Mouse (Mus musculus): ENCODE measurements at regions not wholly inside any gene's neighbourhood (a gene's known extent, or its start where the extent isn't known, plus 50 kb on each side); places are given as distances from the start of the nearest gene placed in this dataset.

DNA sequence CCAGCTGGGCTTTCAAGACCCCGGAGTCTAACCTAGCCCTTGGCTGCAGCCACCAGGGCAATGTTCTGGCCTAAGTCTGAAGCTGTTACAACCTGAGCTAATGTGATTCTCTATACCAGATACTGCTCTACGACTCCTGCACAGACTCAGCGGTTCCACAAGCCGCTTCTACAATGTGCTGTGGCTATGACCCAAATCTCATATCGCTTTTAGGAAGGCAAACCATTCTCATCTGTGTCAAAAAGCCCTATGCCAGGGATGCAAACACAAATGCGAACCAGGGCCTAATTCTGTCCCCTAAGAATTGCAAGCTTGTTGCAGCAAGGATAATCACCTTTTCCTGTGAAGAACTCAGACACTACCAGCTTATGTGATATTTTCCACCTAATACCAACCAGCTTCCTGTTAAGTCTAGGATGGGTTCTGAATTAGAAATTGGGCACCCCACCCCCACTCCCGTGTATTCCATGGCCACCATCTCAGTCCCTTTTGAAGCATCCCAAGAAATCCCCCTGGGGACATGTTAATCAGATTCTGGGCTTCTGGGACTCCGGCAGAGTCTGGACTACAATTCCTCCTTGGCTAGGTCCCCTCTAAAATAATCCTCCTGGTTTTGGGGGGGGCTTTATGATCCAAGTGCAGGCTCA is 182.8 kb downstream of the Sox11 start:
- DNase-seq (ENCODE audit: low spot score) (no peak), ATAC-seq (ENCODE audit: extremely low read depth, insufficient number of reproducible peaks, low FRiP score, poor library complexity, severe bottlenecking) (no peak)
- Histone ChIP-seq H3K4me3 (ENCODE audit: low read depth, low read length) (no peak overlapping the region), H3K36me3 (replicated peaks) (no peaks in the 10 kb centered on the region), H3K4me1 (ENCODE audit: insufficient read depth, low read depth, low read length) (no peaks in the 10 kb centered on the region), H3K9me3 (replicated peaks) (peaks cover 68% of the 10 kb centered on the region), H3K27me3 (ENCODE audit: insufficient read depth, low read length) (no peaks in the 10 kb centered on the region)
- TF ChIP-seq GATA2 (IDR thresholded peaks at IDR 0.05; ENCODE audit: borderline replicate concordance, low read depth, low read length) (no peak), CTCF (IDR thresholded peaks at IDR 0.05; ENCODE audit: low read depth, low read length) (no peak), POLR2AphosphoS5 (IDR thresholded peaks at IDR 0.05; ENCODE audit: insufficient replicate concordance, low read depth, low read length) (no peak), TAL1 (conservative IDR thresholded peaks at IDR 0.05; ENCODE audit: low read depth, low read length) (no peak)

- ATAC-seq (ENCODE audit: extremely low read depth, insufficient number of reproducible peaks, low FRiP score, poor library complexity, severe bottlenecking) = no peak
- no peak for DNase-seq (ENCODE audit: low spot score)
- H3K9me3 ChIP-seq (replicated peaks) = peaks cover 48% of the 10 kb centered on the region
- H3K4me1 ChIP-seq (ENCODE audit: insufficient read depth, low read depth, low read length) = no peaks in the 10 kb centered on the region
- no peak for TF ChIP-seq GATA1 (IDR thresholded peaks at IDR 0.05; ENCODE audit: borderline replicate concordance, low read length)
- no peak for TF ChIP-seq CTCF (IDR thresholded peaks at IDR 0.05; ENCODE audit: low read depth, low read length)
- no peak for TF ChIP-seq TAL1 (conservative IDR thresholded peaks at IDR 0.05; ENCODE audit: low read depth, low read length)
- TF ChIP-seq POLR2AphosphoS5 (IDR thresholded peaks at IDR 0.05; ENCODE audit: insufficient replicate concordance, low read depth, low read length) = no peak
- TF ChIP-seq GATA2 (IDR thresholded peaks at IDR 0.05; ENCODE audit: borderline replicate concordance, low read depth, low read length) = no peak
- H3K27me3 ChIP-seq (ENCODE audit: insufficient read depth, low read length) = no peaks in the 10 kb centered on the region
- no peak overlapping the region for H3K4me3 ChIP-seq (ENCODE audit: low read depth, low read length)
- H3K36me3 ChIP-seq (replicated peaks) = no peaks in the 10 kb centered on the region
Observed at GRCm38 (mm10) chr12:27150871-27151853, 191.2 kb downstream of the Sox11 start.

DNA sequence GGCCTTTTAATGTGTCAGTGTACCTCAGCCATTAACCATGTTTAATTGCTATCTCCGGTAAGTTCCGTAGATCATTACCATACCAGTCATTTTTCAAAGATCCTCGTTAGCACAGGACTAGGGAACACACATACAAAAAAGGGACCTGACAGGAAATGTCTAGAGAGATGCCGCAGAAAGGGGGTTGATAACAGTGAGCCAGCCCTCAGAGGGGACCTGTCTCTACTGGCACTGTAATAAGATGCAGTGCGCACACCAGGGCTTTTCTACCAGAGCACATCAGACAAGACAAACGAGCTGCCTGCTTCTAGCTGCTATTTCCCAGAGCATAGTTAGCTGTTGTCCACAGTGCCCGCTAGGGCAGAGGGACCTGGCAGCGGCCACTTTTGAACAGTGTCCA is 199.1 kb downstream of the Sox11 start:
- Histone ChIP-seq H3K4me1 (ENCODE audit: insufficient read depth, low read depth, low read length) (no peaks in the 10 kb centered on the region), H3K9me3 (replicated peaks) (peaks cover 64% of the 10 kb centered on the region), H3K4me3 (ENCODE audit: low read depth, low read length) (no peak overlapping the region), H3K36me3 (replicated peaks) (no peaks in the 10 kb centered on the region), H3K27me3 (ENCODE audit: insufficient read depth, low read length) (no peaks in the 10 kb centered on the region)
- no peak for DNase-seq (ENCODE audit: low spot score)
- ATAC-seq (ENCODE audit: extremely low read depth, insufficient number of reproducible peaks, low FRiP score, poor library complexity, severe bottlenecking) = no peak
- TF ChIP-seq CTCF (IDR thresholded peaks at IDR 0.05; ENCODE audit: low read depth, low read length) (no peak), GATA2 (IDR thresholded peaks at IDR 0.05; ENCODE audit: borderline replicate concordance, low read depth, low read length) (no peak), GATA1 (IDR thresholded peaks at IDR 0.05; ENCODE audit: borderline replicate concordance, low read length) (no peak), POLR2AphosphoS5 (IDR thresholded peaks at IDR 0.05; ENCODE audit: insufficient replicate concordance, low read depth, low read length) (no peak), TAL1 (conservative IDR thresholded peaks at IDR 0.05; ENCODE audit: low read depth, low read length) (no peak)

DNA sequence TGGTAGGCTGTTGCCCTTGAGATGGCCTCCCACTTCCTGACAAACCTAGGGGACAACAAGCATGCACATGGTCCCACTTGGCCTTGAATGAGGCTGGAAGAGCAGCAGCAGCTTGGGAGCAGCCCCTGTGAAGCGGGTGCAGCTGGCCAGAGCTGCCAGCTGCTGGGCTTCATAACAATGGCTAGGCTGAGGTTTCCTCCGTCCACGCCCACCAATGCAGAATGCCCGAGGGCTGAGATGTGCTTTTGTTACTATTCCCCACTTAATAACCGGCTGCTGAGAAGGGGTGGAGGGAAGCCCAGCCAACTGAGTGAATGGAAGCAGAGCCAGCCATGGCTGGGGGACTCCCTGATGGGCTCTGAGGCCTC is 202.1 kb downstream of the Sox11 start:
- H3K4me1 ChIP-seq (ENCODE audit: insufficient read depth, low read depth, low read length) = no peaks in the 10 kb centered on the region
- peaks cover 67% of the 10 kb centered on the region for H3K9me3 ChIP-seq (replicated peaks)

GRCm38 (mm10) chr12:27139683-27140334 is 202.6 kb downstream of the Sox11 start:
- DNase-seq (ENCODE audit: low spot score) (no peak), ATAC-seq (ENCODE audit: extremely low read depth, insufficient number of reproducible peaks, low FRiP score, poor library complexity, severe bottlenecking) (no peak)
- Histone ChIP-seq H3K4me1 (ENCODE audit: insufficient read depth, low read depth, low read length) (no peaks in the 10 kb centered on the region), H3K36me3 (replicated peaks) (no peaks in the 10 kb centered on the region), H3K27me3 (ENCODE audit: insufficient read depth, low read length) (no peaks in the 10 kb centered on the region), H3K9me3 (replicated peaks) (peaks cover 63% of the 10 kb centered on the region), H3K4me3 (ENCODE audit: low read depth, low read length) (no peak overlapping the region)
- TF ChIP-seq CTCF (IDR thresholded peaks at IDR 0.05; ENCODE audit: low read depth, low read length) (no peak), GATA1 (IDR thresholded peaks at IDR 0.05; ENCODE audit: borderline replicate concordance, low read length) (no peak), GATA2 (IDR thresholded peaks at IDR 0.05; ENCODE audit: borderline replicate concordance, low read depth, low read length) (no peak), POLR2AphosphoS5 (IDR thresholded peaks at IDR 0.05; ENCODE audit: insufficient replicate concordance, low read depth, low read length) (no peak)

More for the DNA sequence above, 202.1 kb downstream of the Sox11 start:
- H3K27me3 ChIP-seq (ENCODE audit: insufficient read depth, low read length) = no peaks in the 10 kb centered on the region
- TF ChIP-seq TAL1 (conservative IDR thresholded peaks at IDR 0.05; ENCODE audit: low read depth, low read length) (no peak), GATA2 (IDR thresholded peaks at IDR 0.05; ENCODE audit: borderline replicate concordance, low read depth, low read length) (no peak), GATA1 (IDR thresholded peaks at IDR 0.05; ENCODE audit: borderline replicate concordance, low read length) (no peak), POLR2AphosphoS5 (IDR thresholded peaks at IDR 0.05; ENCODE audit: insufficient replicate concordance, low read depth, low read length) (no peak), CTCF (IDR thresholded peaks at IDR 0.05; ENCODE audit: low read depth, low read length) (no peak)
- ATAC-seq (ENCODE audit: extremely low read depth, insufficient number of reproducible peaks, low FRiP score, poor library complexity, severe bottlenecking) = no peak
- H3K36me3 ChIP-seq (replicated peaks) = no peaks in the 10 kb centered on the region
- no peak for DNase-seq (ENCODE audit: low spot score)
- no peak overlapping the region for H3K4me3 ChIP-seq (ENCODE audit: low read depth, low read length)
